Mouse (Mus musculus) kidney, embryonic 14.5 days (tissue): ENCODE data around the gene Rtl4. TPM values are rescaled to one million over a fixed set of nuclear protein-coding genes. Genes with fewer than 3 reads are reported as not detected.

Experiments used
- ATAC-seq: fragments of 200-750 bp; cut with Nextera tagmentation; 2 replicates; pipeline ENCODE4 v1.8.0; 2017; ENCODE audit warnings: moderate number of reproducible peaks, mild to moderate bottlenecking, moderate TSS enrichment, moderate library complexity; ENCODE audit not compliant: low FRiP score, low TSS enrichment
- H3K27ac ChIP-seq: fragments of 300-500 bp; sonication (generic); 2 replicates; pipeline ENCODE4 v1.5.1; 2014; ENCODE audit warnings: low read depth, mild to moderate bottlenecking, low read length, moderate library complexity, mixed read lengths
- H3K27me3 ChIP-seq: fragments of 300-500 bp; sonication (generic); 2 replicates; pipeline ENCODE4 v1.6.1; 2014; ENCODE audit warnings: mild to moderate bottlenecking, low read length; ENCODE audit not compliant: control insufficient read depth, insufficient read depth
- H3K36me3 ChIP-seq: fragments of 300-500 bp; sonication (generic); 2 replicates; pipeline ENCODE4 v1.6.1; 2014; ENCODE audit warnings: low read length, mixed read lengths; ENCODE audit not compliant: control insufficient read depth, insufficient read depth
- H3K4me1 ChIP-seq: fragments of 300-500 bp; sonication (generic); 2 replicates; pipeline ENCODE4 v1.6.1; 2014; ENCODE audit warnings: low read length, mixed read lengths; ENCODE audit not compliant: control insufficient read depth, insufficient read depth
- H3K4me2 ChIP-seq: fragments of 300-500 bp; sonication (generic); replicated peaks from 2 replicates; pipeline ENCODE4 v1.6.1; 2014; ENCODE audit warnings: low read depth, mild to moderate bottlenecking, low read length
- H3K4me3 ChIP-seq: fragments of 300-500 bp; sonication (generic); 2 replicates; pipeline ENCODE4 v1.5.1; 2014; ENCODE audit warnings: mild to moderate bottlenecking, low read length
- H3K9ac ChIP-seq: fragments of 300-500 bp; sonication (generic); 2 replicates; pipeline ENCODE4 v1.6.1; 2014; ENCODE audit warnings: low read depth, mild to moderate bottlenecking, low read length, moderate library complexity
- H3K9me3 ChIP-seq: fragments of 300-500 bp; sonication (generic); 2 replicates; pipeline ENCODE4 v1.6.1; 2016; ENCODE audit warnings: low read length; ENCODE audit not compliant: control insufficient read depth
- WGBS: fragments of 180-500 bp; shearing (Covaris S2); extraction: QIAGEN DNeasy Blood & Tissue Kit; methylation state at CpG from one replicate; pipeline ENCODE4 v1.1.7; 2014; 5-methylcytosine and 5-hydroxymethylcytosine counted together
- polyA plus RNA-seq: library from polyadenylated mRNA; unstranded; fragments of >200 nt; fragmentation: Nextera tagmentation; extraction: Ambion mirVana; gene quantifications from 2 replicates; pipeline ENCODE4 v1.2.1, GENCODE M21; 2014

The Rtl4 gene
- 0.29 and 0.30 TPM in 2 replicates for polyA plus RNA-seq

DNA sequence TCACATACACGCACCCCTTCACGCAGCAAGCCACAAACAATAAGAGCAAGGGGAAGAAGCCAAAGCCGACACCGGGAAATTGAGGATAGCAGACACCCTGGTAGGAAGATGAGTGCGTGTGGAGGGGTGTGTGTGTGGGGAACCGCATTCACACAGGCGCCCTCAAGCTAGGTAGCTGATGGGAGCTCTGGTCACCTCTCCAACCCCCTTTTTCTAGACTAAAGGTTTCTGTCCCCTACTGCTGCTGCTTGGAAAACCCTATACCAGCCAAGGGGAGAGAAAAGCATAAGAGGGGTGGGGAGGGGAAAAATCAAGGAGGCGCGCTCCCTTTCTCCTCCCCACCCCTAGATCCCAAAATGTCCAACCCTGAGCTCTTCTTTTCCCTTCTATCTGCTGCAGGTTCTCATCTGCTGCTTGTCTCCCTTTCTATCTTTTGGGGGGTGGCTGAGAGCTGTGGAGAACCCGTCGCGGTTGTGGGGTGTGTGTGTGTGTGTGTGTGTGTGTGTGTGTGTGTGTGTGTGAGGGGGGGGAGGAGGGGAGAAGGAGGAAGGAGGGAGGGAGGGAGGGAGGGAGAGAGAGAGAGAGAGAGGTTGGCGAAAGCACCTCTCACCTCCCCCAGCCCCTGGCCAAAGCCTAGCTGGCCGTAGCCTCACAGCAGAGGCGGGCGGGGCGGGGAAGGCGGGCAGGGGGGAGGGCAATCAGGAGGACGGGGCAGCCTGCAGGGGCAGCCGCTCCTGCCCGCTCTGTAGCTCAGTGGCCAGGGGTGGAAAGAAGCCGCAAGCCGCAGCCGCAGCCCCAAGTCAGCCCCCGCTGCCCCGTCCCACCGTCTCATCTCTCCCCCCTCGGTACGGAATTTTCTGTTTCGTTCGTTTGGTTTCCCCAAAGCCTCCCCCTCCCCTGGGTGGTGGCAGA lies at the start of gene Rtl4:
Gene Rtl4 (plus strand): TSS at position 701 of the 912 bp plus-strand sequence.
- Histone ChIP-seq H3K27me3 (peaks cover 18% of the 10 kb centered on the region), H3K4me2 (peak within 1 kb of the TSS; percentile 53), H3K27ac (no peak within 1 kb of the TSS), H3K36me3 (no peaks in the 10 kb centered on the region), H3K9ac (peak within 1 kb of the TSS; percentile 34; the same call in 1 of the 2 replicates), H3K4me1 (no peaks in the 10 kb centered on the region), H3K9me3 (no peaks in the 10 kb centered on the region), H3K4me3 (peak within 1 kb of the TSS; percentile 40)
- WGBS: 26% methylated on average over 17 of the region's 31 CpGs
- ATAC-seq: peak; percentile 90; the same call in 1 of the 2 replicates

DNA sequence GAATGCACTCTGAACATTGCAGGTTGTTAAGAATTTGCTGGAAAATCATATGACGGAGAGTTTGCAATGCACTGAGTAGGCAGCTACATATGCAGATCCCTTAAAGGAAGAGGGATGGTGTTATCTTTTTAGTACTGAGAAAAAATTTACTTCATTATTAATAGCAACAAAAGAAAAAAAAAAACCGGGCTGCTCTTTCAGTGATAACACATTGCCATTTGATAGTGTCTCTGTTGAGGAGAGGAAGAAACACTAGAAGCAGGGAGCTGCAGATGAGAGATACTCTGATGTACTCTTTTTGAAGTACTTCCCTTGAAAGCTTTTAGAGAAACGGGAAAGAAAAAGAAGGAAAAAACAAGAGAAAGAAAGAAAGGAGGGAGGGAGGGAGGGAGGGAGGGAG lies 44.0 kb upstream of the Rtl4 start:
- H3K36me3 ChIP-seq: no peaks in the 10 kb centered on the region
- WGBS: 63% methylated on average over 3 of the region's 3 CpGs
- H3K4me1 ChIP-seq: no peaks in the 10 kb centered on the region
- H3K9me3 ChIP-seq: no peaks in the 10 kb centered on the region
- H3K4me3 ChIP-seq: no peak overlapping the region
- no peak overlapping the region for H3K9ac ChIP-seq
- H3K27ac ChIP-seq: no peak overlapping the region
- H3K4me2 ChIP-seq: no peak overlapping the region
- no peak for ATAC-seq
- H3K27me3 ChIP-seq: no peaks in the 10 kb centered on the region

DNA sequence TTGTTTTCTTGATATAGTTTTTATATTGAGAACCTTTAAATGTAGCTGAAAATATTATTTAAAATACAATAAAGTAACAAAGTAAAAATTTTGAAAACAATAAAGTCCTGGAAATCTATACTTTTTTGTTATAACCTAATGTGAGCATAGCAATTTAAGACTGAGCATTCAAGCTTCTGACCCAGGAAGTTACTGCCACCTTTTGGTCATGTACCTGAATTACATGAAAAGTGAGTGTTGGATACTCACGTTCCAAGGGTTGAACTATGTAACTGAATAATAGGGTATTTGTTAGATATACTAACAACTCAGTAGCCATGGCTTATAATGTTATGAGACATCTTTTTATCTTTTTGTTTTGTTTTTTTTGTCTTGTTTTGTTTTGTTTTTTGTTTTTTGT lies 43.3 kb upstream of the Rtl4 start:
- Histone ChIP-seq H3K4me1 (no peaks in the 10 kb centered on the region), H3K36me3 (no peaks in the 10 kb centered on the region), H3K4me3 (no peak overlapping the region), H3K27me3 (no peaks in the 10 kb centered on the region), H3K9ac (no peak overlapping the region), H3K4me2 (no peak overlapping the region), H3K27ac (no peak overlapping the region), H3K9me3 (no peaks in the 10 kb centered on the region)
- ATAC-seq: no peak
- WGBS: 53% methylated on average over 1 of the region's 1 CpGs

DNA sequence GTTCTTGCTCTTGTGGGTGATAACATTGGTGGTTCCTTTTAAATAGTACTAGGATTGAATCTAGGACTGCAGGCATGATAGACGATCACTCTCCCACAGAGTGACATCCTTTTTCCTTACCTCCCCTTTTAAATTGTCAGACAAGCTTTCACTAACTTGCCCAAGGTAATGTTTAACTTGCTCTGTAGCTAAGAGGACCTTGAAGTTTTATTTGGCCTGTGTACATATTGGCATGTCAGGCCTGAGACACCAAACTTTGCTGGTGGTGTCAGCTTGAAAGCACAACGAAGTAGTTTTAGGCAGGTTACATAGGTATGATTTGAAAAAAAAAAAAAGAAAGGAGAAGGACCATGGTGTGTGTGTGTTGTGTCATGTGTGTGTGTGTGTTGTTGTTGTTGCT lies 36.5 kb upstream of the Rtl4 start:
- ATAC-seq: no peak
- no peaks in the 10 kb centered on the region for H3K4me1 ChIP-seq
- H3K4me3 ChIP-seq: no peak overlapping the region
- no peaks in the 10 kb centered on the region for H3K36me3 ChIP-seq
- no peak overlapping the region for H3K4me2 ChIP-seq
- H3K9me3 ChIP-seq: no peaks in the 10 kb centered on the region
- peaks cover 2% of the 10 kb centered on the region; the same call in 1 of the 2 replicates for H3K27me3 ChIP-seq
- 76% methylated on average over 2 of the region's 2 CpGs for WGBS
- H3K9ac ChIP-seq: no peak overlapping the region
- H3K27ac ChIP-seq: no peak overlapping the region

DNA sequence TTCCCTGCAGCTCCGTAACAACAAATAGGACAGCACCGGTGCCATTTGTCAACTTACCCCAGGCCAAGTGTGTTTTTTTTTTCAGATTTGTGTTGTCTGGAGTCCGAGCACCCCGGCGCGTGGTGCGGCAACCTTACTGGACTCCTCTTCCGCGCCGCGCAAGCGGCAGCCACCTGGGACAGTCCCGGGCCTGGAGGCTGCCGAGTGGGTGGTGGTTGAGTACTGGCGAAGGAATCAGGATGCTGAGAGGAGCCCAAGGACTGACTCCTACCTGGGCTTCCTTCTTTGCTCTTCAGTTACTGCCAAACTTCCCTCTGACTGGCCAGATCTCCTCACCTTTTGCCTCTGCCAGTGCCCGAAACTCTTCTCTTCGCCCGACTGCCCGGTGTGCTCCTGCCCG lies 965 bp upstream of the Rtl4 start:
- no peak for ATAC-seq
- Histone ChIP-seq H3K27ac (no peak overlapping the region), H3K4me2 (peak overlapping the region; percentile 53), H3K9ac (no peak overlapping the region), H3K4me3 (peak overlapping the region; percentile 40), H3K4me1 (no peaks in the 10 kb centered on the region), H3K27me3 (peaks cover 18% of the 10 kb centered on the region), H3K9me3 (no peaks in the 10 kb centered on the region), H3K36me3 (no peaks in the 10 kb centered on the region)
- WGBS: 41% methylated on average over 20 of the region's 20 CpGs

DNA sequence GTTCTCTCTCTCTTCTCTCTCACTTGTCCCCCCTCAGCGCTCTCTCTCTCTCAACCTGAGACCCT lies 733 bp upstream of the Rtl4 start, which contains the start of gene Trpc5:
Gene Trpc5 (minus strand): TSS at position 39 of the 65 bp plus-strand sequence.
- Histone ChIP-seq H3K4me2 (peak within 1 kb of the TSS; percentile 53), H3K4me1 (no peaks in the 10 kb centered on the region), H3K9ac (peak within 1 kb of the TSS; percentile 34; the same call in 1 of the 2 replicates), H3K27me3 (peaks cover 18% of the 10 kb centered on the region), H3K27ac (no peak within 1 kb of the TSS), H3K4me3 (peak within 1 kb of the TSS; percentile 40), H3K36me3 (no peaks in the 10 kb centered on the region), H3K9me3 (no peaks in the 10 kb centered on the region)
- WGBS: 43% methylated on average over 1 of the region's 1 CpGs
- no peak for ATAC-seq

DNA sequence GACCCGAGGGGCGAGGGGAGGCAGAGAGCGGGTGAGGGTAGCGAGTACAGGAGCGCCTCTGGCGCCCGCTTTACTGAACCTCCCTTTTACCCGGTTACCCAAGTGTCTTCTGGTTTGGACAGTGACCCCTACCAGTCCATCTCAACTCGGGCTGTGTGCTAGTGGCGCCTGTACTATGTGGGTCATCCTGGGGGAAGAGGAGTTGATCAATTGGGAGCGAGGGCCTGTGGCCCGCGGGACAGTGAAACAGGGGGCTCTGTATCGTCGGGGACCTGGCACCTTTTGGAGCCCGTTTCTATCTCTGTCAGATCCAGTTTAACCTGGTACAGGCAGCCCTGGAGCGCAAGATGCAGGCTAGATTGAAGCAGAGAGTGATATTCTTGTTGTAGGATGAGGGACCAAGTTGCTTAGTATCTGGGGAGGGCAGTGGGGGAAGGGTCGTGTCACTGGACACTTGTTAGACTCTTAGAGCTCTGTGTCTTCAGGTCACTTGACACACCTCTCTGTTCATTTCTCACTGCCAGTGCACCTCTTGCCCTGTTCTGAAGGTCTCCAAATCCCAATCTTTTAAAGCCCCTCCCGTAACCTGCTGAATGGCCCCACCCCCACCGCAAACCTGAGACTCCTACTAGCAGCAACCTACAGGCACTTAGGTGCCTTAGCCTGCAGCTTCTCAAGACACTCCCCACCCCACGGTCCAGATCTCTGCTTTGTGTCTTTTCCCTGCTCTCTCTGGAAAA lies 582 bp downstream of the Rtl4 start:
- Histone ChIP-seq H3K4me2 (peak overlapping the region; percentile 53), H3K4me3 (peak overlapping the region; percentile 40), H3K4me1 (no peaks in the 10 kb centered on the region), H3K36me3 (no peaks in the 10 kb centered on the region), H3K27me3 (peaks cover 18% of the 10 kb centered on the region), H3K9me3 (no peaks in the 10 kb centered on the region), H3K9ac (peak overlapping the region; percentile 34; the same call in 1 of the 2 replicates), H3K27ac (no peak overlapping the region)
- 24% methylated on average over 21 of the region's 21 CpGs for WGBS
- ATAC-seq: peak; percentile 78

DNA sequence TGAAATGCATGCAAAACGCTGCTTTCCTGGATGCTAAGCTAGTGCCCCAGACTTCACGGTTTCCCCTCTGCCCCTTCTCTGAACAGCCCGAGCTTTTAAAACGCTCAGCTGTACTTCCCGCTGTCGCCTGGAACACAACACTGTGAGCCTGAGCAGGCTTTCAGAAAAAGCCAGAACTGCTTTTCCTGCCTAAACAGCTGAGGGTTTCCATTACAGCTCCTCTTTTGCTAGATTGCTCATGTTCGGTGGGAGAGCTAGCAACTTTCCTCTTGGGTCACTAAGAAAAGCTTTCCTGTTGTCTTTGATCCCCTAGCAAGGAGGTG lies 1.1 kb downstream of the Rtl4 start:
- peaks cover 18% of the 10 kb centered on the region for H3K27me3 ChIP-seq
- ATAC-seq: no peak
- H3K4me3 ChIP-seq: peak overlapping the region; percentile 40; the same call in 1 of the 2 replicates
- H3K9me3 ChIP-seq: no peaks in the 10 kb centered on the region
- no peak overlapping the region for H3K27ac ChIP-seq
- no peak overlapping the region for H3K9ac ChIP-seq
- no peaks in the 10 kb centered on the region for H3K36me3 ChIP-seq
- 23% methylated on average over 7 of the region's 7 CpGs for WGBS
- no peaks in the 10 kb centered on the region for H3K4me1 ChIP-seq
- peak overlapping the region; percentile 53 for H3K4me2 ChIP-seq

DNA sequence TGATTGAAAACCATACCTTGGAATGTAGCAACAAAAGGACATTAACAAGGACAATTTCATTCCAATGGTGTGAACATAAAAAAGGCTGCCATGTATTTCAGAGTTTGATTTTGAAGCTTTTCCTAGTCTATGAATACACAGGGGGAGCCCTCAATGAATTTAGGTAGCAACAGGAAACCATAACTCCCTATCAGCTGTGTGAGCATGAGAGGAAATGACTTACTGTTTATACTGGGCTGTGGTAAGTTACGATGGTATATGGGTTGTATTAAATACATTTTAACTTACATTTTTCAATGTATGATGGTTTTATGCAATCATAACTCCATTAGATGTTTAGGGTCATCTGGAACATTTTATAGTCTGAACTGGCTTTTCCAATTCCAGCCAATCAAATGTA lies 27.6 kb downstream of the Rtl4 start:
- Histone ChIP-seq H3K27me3 (no peaks in the 10 kb centered on the region), H3K4me3 (no peak overlapping the region), H3K9ac (no peak overlapping the region), H3K27ac (no peak overlapping the region), H3K36me3 (no peaks in the 10 kb centered on the region), H3K9me3 (no peaks in the 10 kb centered on the region), H3K4me1 (no peaks in the 10 kb centered on the region), H3K4me2 (no peak overlapping the region)
- 93% methylated on average over 1 of the region's 1 CpGs for WGBS
- ATAC-seq: no peak
